13 mouse cellular contexts compared by ENCODE assay signal in genomic region chr6:39054206-39054864, GRCm38 (mm10).
A peak's percentile ranks its signal among the peaks of the same experiment; 100 is the strongest.
DNase-seq lines count a peak whose midpoint lies in the region; ATAC-seq and TF ChIP-seq lines count a peak whose summit lies in the region.
"Had no signal": no experiment of that assay in that cellular context is flagged by ENCODE, and none has a peak within 500 bp of the region (broad histone marks: within the 10 kb centered on the region; RNA-seq: fewer than 3 reads in every experiment).

No protein-coding gene starts in this region.

- no peak for TF ChIP-seq CTCF in hindbrain, postnatal 0 days (IDR thresholded peaks at IDR 0.05; ENCODE audit: low read depth)

- peaks cover 5% of the 10 kb centered on the region for H3K4me1 ChIP-seq in embryonic facial prominence, embryonic 14.5 days (ENCODE audit: control insufficient read depth, insufficient read depth, low read length)
- peaks cover 7% of the 10 kb centered on the region for H3K4me1 ChIP-seq in embryonic facial prominence, embryonic 10.5 days
- peaks cover 15% of the 10 kb centered on the region for H3K4me1 ChIP-seq in hindbrain, postnatal 0 days (ENCODE audit: insufficient read depth, low read length)
- H3K4me1 ChIP-seq in stomach, embryonic 16.5 days (ENCODE audit: control insufficient read depth, insufficient read depth, low read length) = peaks cover 16% of the 10 kb centered on the region

- no peaks in the 10 kb centered on the region for H3K9me3 ChIP-seq in embryonic facial prominence, embryonic 14.5 days (ENCODE audit: control insufficient read depth, low read length)
- H3K9me3 ChIP-seq in embryonic facial prominence, embryonic 10.5 days = no peaks in the 10 kb centered on the region
- H3K9me3 ChIP-seq in hindbrain, postnatal 0 days (ENCODE audit: low read length) = no peaks in the 10 kb centered on the region
- H3K9me3 ChIP-seq in stomach, embryonic 16.5 days (replicated peaks; ENCODE audit: control insufficient read depth, low read length) = no peaks in the 10 kb centered on the region

- H3K27ac ChIP-seq in embryonic facial prominence, embryonic 14.5 days (replicated peaks; ENCODE audit: low read depth, low read length) = no peak overlapping the region
- H3K27ac ChIP-seq in embryonic facial prominence, embryonic 10.5 days (replicated peaks) = no peak overlapping the region
- no peak overlapping the region for H3K27ac ChIP-seq in hindbrain, postnatal 0 days
- H3K27ac ChIP-seq in stomach, embryonic 16.5 days (ENCODE audit: low read length) = no peak overlapping the region
- H3K27ac ChIP-seq: layer of hippocampus, adult 2 months had no signal

- no peak overlapping the region for H3K4me3 ChIP-seq in embryonic facial prominence, embryonic 14.5 days (ENCODE audit: low read depth, low read length)
- H3K4me3 ChIP-seq in embryonic facial prominence, embryonic 10.5 days = no peak overlapping the region
- H3K4me3 ChIP-seq in hindbrain, postnatal 0 days (ENCODE audit: low read length) = no peak overlapping the region
- H3K4me3 ChIP-seq in stomach, embryonic 16.5 days (replicated peaks; ENCODE audit: low read length) = no peak overlapping the region
- H3K4me3 ChIP-seq: layer of hippocampus, adult 2 months had no signal

- H3K9ac ChIP-seq in embryonic facial prominence, embryonic 14.5 days (ENCODE audit: low read depth, low read length) = no peak overlapping the region
- H3K9ac ChIP-seq in hindbrain, postnatal 0 days (replicated peaks; ENCODE audit: low read length) = 0 out of 2 replicates have a peak overlapping the region, but pooled peaks have one; percentile 17
- 0 out of 2 replicates have a peak overlapping the region, but pooled peaks have one; percentile 11 for H3K9ac ChIP-seq in stomach, embryonic 16.5 days (ENCODE audit: low read length)

- WGBS in embryonic facial prominence, embryonic 14.5 days = 73% methylated on average over 13 of the region's 13 CpGs
- WGBS in embryonic facial prominence, embryonic 10.5 days = 89% methylated on average over 13 of the region's 13 CpGs
- WGBS in hindbrain, postnatal 0 days = 60% methylated on average over 13 of the region's 13 CpGs
- WGBS in stomach, embryonic 16.5 days = 83% methylated on average over 13 of the region's 13 CpGs

- DNase-seq in embryonic facial prominence, embryonic 14.5 days (ENCODE audit: low spot score) = peak; percentile 55
- DNase-seq in embryonic facial prominence, embryonic 10.5 days (ENCODE audit: low spot score) = no peak
- DNase-seq in layer of hippocampus, adult 11-12 months (ENCODE audit: low spot score) = peak; percentile 8
- DNase-seq in layer of hippocampus, adult 8-10 months (ENCODE audit: low spot score in 2 of 2) = no peak
- DNase-seq in hindbrain, postnatal 0 days (ENCODE audit: low spot score) = peak; percentile 31
- DNase-seq in adrenal gland, adult 18-20 months (ENCODE audit: low spot score in 2 of 2) = no peak
- no peak for DNase-seq in left cerebral cortex, adult 11 months (ENCODE audit: low spot score)
- DNase-seq: cerebellum, adult 11-12 months; heart, postnatal 10 days; kidney, adult 11 months; lung, adult 2 months had no signal

- H3K27me3 ChIP-seq in embryonic facial prominence, embryonic 14.5 days (replicated peaks; ENCODE audit: control insufficient read depth, insufficient read depth, low read length) = no peaks in the 10 kb centered on the region
- no peaks in the 10 kb centered on the region for H3K27me3 ChIP-seq in embryonic facial prominence, embryonic 10.5 days (replicated peaks; ENCODE audit: low read depth, poor library complexity, severe bottlenecking)
- no peaks in the 10 kb centered on the region for H3K27me3 ChIP-seq in hindbrain, postnatal 0 days (ENCODE audit: insufficient read depth, low read length)
- H3K27me3 ChIP-seq in stomach, embryonic 16.5 days (ENCODE audit: control insufficient read depth, insufficient read depth, low read length) = no peaks in the 10 kb centered on the region

- no peak overlapping the region for H3K4me2 ChIP-seq in embryonic facial prominence, embryonic 14.5 days (ENCODE audit: low read depth, low read length)
- no peak overlapping the region for H3K4me2 ChIP-seq in hindbrain, postnatal 0 days (ENCODE audit: low read depth, low read length)
- no peak overlapping the region for H3K4me2 ChIP-seq in stomach, embryonic 16.5 days (ENCODE audit: low read depth, low read length)

- peak; percentile 30; the same call in 1 of the 2 replicates for ATAC-seq in embryonic facial prominence, embryonic 14.5 days (ENCODE audit: low read depth)
- ATAC-seq in hindbrain, postnatal 0 days = no peak
- ATAC-seq in stomach, embryonic 16.5 days (ENCODE audit: insufficient read depth, low FRiP score) = no peak; the same call in 1 of the 2 replicates

- no peaks in the 10 kb centered on the region for H3K36me3 ChIP-seq in embryonic facial prominence, embryonic 14.5 days (ENCODE audit: control insufficient read depth, insufficient read depth, low read length)
- H3K36me3 ChIP-seq in embryonic facial prominence, embryonic 10.5 days (replicated peaks) = no peaks in the 10 kb centered on the region
- no peaks in the 10 kb centered on the region for H3K36me3 ChIP-seq in hindbrain, postnatal 0 days (ENCODE audit: insufficient read depth, low read length)
- no peaks in the 10 kb centered on the region for H3K36me3 ChIP-seq in stomach, embryonic 16.5 days (ENCODE audit: control insufficient read depth, insufficient read depth, low read length)

Comparison
In these comparisons a context has a peak if more than half of its experiments do, and no peak if none do; other contexts are left out.
1. DNase-seq: peak in embryonic facial prominence, embryonic 14.5 days (single experiment), layer of hippocampus, adult 11-12 months (single experiment) and hindbrain, postnatal 0 days (single experiment); none in embryonic facial prominence, embryonic 10.5 days (single experiment), layer of hippocampus, adult 8-10 months (0 of 2), adrenal gland, adult 18-20 months (0 of 2) and left cerebral cortex, adult 11 months (single experiment).